Mouse (Mus musculus) retina, embryonic 14.5 days (tissue): Measurements from ENCODE around the gene Zfyve21.

Source experiments
- DNase-seq: peaks from one replicate; pipeline ENCODE4 v3.0.0-alpha.2; 2015; ENCODE audit warnings: low spot score

The Zfyve21 gene

DNA sequence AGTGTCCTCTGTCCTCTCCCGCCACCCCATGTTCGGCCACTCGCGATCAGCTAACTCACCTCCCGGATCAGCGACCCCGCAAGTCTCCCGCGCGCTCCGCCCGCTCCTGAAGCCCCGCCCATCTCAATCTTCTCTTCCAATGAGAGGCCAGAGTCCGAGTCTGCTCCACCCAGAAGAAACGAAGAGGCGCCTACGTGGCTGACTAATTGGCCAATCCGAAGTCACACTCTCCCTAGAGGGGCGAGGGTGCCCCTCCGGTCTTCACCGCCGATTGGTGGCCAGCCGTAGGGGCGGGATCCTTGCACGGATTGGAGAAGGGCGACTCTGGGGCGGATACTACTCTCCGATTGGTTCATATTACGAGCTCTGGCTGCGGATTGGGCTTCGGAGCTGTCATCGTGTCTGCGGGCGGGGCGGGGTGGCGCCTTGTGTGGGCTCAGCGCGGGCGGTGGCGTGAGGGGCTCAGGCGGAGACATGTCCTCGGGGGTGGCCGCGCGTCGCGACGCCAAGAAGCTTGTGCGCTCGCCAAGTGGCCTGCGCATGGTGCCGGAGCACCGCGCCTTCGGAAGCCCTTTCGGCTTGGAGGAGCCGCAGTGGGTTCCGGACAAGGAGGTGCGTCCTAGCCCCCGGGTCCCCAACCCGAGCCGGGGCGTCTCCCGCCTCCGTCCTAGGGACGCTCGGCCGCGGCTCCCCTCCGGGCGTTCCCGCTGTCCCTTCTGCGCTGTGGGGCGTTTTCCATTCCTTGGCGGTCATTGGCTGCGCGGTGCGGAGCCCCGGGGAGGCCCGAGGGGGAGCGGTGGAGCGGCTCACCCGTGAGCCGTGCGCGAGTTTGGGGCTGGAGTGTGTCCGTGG is at the start of gene Zfyve21, which contains the start of gene Xrcc3:
TSS of gene Zfyve21 (plus strand) at position 405 of the 852 bp plus-strand sequence.
TSS of gene Xrcc3 (minus strand) at position 108 of the 852 bp plus-strand sequence.
- DNase-seq = peak; percentile 99

DNA sequence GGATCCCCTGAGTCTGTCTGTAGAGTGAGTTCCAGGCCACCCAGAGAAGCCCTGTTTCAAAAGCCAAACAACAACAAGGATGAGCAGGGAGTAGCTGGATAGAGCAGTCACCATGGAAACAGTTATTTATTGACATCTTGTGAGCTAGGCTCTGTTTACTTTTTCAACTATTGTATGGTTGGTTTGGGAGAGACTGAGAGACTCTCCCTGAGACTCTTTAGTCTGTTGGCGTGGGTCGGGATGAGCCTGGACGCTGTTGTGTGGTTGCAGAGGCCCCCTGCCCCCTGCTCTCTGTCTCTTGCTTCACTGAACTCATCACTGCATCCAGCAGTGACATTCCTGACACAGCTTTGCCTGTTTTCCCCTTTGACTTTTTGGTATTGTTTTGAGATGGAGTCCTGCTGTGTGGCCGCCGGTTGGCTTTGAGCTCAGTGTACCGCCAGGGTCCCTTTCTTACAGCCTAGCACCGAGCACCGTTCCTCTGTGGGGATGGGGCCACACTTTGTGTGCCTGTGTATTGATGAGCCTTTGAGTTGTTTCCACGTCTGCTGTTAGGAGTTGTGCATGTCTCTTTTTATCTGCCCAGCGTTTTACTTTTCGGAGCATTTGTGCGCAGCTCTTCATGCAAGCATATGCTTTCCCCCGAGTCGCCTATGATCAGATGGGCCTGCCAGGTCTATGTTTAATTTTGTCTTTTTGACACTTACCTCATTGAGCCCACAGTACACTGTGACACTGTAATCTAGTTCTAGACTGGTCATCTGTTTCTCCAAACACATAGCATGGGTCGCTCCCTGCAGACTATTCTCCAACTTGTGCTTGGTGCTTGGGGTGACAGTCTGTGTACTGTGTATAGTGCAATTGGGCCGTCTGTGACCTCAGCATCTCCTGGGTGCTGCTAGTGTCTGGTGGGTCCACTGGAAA is 47.4 kb upstream of the Zfyve21 start:
- DNase-seq = peak; percentile 81

DNA sequence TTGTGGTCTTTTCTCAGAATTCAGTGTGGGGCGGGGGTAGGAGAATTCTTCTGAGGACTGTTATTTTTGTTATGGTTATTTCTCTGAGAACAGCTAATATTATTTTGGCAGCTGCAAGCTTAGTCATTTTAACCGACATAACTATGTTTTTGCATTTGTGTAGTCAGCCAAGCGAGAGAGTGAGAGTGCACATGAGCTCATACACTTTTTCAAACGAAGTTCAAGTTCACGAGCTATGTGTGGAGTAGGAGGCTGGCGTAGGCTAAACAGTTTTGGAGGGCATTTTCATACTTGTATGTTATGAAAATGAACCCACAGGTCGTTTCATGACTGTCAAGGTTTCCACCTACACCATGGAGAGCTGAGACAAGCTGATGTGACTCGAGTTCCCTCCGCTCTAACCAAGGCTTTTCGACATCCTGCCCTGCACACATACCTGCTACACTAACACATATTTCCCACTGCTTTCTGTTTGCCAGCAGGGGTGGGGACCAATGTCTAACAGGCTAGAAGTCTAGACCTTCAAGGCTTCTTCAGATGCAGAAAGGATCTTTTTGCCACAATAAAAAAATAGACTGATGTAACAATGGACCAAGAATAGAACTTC is 45.5 kb upstream of the Zfyve21 start:
- DNase-seq = no peak

DNA sequence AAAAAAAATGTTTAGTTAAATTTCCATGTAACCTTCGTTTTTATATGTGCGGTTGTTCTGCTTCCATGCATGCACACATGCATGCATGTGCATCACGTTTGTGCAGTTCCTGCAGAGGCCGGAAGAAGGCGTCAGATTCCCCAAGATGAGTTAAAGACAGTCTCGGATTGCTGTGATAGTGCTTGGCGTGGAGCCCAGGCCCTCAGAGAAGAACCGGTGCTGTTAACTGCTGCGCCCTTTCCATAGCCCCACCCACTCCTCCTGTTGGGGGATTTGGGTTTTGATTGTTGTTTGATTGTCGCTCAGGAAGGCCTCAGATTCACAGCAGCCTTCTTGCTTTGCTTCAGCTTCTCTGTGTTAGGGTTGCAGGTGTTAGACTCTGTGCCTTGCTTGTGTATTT is 44.7 kb upstream of the Zfyve21 start:
- DNase-seq = peak; percentile 54

DNA sequence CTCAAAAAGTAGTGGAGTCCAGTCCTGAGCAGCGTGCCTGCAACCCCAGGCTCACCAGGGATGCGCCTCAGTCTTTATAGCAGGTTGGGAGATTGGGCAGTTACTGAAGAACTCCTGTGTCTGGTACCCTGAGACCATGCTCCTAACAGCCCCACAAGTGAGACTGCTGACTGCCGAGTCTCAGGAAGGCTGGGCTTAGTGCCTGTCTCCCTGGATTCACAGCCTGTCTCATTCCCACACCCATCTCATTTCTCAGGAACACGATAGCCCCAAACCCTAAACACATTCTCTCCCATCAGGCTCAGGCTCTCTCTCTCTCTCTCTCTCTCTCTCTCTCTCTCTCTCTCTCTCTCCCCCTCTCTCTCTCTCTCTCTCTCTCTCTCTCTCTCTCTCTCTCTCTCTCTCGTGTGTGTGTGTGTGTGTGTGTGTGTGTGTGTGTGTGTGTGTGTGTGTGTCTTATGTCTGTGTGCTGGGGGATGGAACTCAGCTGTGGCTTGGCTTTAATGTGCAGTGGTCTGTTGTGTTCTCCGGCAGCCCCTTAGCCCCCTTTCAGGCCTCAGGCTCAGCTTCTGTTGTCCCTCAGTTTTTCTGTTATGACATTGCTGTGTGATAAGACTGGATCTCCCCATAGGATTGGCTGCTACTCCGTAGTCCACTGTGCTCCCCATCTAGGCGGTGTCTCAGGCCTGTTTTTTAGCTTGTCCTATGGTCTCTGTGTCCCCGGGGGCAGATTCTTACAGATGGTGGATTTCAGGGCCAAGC is 44.0 kb upstream of the Zfyve21 start:
- no peak for DNase-seq

DNA sequence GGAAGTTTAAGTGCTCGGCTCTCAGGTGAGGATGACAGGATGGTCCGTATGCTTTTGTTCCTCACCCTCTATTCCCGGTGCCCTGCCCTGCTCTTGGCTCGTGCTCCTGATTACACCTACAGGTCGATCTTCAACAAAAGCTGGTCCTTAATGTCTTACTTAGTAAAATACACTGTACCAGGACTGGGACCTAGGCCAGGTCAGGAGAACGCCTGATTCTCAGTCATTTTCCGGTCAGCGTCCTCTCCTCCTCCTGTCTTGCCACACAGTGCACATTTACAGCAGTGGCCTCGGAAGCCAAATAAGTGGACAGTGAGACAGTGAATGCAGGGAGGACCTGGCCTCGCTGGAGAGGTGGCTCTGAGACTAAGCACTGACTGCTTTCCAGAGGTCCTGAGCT is 43.3 kb upstream of the Zfyve21 start:
- DNase-seq = no peak

DNA sequence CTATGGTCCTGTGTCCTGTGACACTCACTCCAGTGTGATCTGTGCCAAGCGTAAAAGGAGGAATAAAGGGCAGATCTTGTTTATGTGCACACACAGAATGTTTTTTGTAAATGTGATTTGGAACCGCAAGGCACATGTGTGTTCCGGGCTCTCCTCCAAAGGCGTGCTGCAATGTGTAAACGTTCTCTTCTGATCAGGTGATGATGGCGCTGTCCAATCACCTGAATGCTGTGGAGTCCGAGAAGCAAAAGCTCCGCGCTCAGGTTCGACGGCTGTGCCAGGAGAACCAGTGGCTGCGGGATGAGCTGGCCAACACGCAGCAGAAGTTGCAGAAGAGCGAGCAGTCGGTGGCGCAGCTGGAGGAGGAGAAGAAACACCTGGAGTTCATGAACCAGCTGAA is 39.8 kb upstream of the Zfyve21 start:
- no peak for DNase-seq

DNA sequence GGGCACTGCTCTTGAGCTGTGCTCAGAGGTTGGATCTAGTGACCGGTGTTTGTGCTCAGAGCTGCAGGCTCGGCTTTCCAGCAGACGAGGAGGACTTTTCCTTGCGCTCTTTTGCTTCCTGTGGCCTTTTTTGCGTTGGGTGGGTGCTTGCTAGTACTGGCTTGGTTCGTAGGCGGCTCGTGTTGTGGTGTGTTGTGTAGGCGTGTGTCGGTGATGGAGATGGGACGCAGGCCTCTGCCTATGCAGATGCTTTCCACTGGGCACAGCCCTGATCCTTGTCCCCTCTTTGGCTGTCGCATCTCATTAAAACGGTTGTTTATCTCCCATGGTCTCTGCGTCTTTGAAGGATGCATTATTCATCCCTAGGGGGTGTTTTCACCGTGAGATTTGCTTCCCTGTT is 39.1 kb upstream of the Zfyve21 start:
- DNase-seq = no peak

DNA sequence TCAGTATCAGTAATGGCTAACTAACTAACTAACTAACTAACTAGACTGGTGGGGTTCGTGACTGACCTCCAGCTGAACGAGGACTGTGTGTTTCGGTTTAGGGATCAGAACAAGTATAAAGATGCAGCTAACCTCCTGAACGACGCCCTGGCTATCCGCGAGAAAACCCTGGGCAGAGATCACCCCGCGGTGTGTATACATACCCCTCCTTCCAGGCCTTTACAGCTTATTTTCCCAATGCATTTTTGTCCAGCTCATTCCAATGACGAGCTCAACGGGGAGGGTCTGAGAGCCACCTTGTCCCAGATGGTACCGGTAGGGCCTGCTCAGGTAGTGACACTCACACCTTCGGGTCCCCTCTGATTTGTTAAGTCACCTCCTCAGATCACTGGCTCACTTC is 36.1 kb upstream of the Zfyve21 start:
- no peak for DNase-seq

DNA sequence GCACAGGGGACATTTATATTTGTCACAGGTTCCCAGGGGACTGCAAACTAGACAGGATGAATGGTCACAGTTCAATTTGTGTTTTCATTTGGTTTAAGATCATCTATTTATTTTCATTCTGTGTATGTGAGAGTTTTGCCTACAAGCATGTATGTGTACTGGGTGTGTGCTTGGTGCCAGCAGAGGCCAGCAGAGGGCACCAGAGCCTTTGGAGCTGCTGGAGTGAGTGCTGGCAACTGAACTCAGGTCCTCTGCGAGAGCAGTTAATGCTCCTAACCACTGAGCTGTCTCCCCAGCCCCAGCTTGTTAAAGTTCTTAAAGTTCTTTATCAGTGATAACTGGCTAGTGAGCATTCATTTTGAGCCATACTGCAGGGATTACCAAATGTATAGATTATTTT is 34.4 kb upstream of the Zfyve21 start:
- no peak for DNase-seq

DNA sequence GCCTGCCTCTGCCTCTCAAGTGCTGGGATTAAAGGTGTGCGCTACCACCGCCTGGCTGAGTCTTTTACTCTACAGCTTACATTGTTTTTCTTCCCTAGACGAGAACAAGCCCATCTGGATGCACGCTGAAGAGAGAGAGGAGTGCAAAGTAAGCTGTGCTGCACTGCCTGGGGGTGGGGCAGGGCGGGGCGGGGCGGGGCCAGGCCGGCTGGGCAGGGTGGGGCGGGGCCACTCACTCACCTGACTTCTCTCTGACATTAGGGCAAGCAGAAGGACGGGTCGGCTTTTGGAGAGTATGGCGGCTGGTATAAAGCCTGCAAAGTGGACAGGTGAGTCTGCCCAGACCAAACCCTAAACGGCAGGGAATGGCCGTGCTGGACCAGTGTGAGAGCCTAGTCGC is 28.8 kb upstream of the Zfyve21 start:
- DNase-seq = no peak

DNA sequence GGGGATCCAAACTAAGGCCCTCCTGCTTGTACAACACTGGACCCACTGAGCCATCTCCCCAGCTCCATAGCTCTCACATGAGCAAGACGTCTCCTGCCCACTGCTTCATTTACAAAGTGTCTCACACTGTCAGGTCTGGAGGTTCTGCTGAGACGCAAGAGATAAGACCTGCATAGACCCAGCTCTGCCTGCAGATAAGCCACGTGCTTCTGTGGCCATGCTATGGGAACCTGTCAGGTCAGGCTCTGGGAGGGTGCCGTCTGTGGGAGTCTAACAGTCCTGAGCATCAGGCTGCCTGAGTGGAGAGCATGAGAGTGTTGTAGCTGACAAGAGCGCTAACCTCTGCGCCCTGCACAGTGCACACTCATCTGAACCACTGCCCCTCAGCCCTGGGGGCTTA is 27.0 kb upstream of the Zfyve21 start:
- no peak for DNase-seq

DNA sequence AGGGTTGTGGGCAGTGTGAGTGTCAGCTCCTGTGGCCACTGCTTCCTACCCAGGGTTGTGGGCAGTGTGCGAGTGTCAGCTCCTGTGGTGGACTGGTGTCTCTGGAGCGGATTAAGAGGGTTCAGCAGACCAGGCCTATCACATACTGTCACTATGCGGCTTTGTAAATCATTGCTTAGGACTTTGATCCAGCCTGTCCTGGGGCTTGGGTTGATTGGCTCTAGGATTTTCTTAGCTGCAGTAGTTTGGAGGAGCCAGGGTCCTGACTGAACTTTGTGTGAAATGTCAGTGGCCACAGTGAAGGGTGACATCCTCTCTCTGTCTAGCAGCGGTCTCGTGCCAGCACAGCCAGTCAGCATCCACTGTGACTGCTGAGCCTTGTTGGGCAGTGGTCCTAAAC is 23.9 kb upstream of the Zfyve21 start:
- no peak for DNase-seq

DNA sequence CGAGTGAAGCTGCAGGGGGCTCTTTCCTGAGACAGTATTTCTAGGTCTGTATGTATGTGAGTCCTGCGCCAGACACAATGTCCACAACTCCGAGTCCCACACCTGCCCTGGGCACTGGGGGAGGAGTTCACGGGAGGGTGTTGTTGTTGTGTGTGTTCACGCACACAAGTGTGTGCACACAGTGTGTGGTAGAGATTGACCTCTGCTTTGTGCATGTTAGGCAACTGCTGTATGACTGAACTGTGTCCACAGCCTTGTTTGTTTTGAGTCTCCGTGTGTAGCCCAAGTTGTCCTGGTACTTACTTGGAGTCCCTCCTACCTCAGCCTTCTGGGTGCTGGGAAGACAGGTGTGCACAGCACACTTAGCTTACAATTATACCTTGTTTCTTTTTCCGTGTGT is 23.3 kb upstream of the Zfyve21 start:
- no peak for DNase-seq

DNA sequence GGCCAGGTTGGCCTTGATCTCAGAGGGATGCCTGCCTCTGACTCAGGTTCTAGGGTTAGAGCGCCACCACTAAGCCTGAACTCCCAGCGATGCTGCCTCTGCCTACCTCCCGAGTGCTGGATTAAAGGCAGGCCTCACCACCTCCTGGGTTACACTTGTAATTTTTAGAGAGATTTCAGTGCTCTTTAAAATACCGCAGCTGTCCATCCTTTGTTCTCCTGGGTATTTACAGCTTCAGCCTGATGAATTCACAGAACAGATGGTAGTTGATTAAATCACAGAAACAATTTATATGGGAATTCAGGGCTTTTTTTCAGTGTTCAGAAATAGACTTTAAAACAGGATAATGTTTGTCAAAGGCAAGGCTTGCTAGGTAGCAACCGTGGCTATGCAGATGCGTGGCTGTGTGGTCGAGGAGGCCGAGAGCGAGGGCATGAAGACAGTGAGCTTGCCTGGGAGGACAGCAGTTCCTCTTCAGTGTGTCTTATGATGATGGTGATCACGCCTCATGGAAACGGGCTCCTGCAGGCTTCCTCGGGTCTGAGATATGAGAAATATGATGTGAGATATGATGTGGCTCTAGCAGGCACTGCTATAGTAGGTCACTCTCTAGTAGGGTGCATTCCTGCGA is 22.4 kb upstream of the Zfyve21 start:
- no peak for DNase-seq

DNA sequence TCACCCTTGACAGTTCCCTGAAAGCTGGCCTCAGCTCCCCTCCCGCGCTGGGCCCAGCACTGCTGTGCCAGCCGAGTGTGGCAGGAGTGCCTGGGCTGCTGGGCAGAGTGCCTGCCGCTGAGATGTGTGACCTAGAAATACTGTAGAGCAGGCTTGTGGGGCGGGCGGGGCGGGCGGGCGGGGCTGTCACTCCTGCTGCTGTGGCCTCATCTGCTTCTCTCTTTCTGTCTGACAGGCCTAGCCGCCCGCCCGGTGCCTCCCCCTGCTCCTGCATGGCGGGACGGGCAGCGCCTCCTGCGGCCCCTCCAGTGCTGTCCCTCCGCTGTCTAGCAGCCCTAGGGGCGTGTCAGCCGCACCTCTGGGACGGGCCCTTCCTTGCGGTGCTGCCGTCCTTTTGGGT is 19.9 kb upstream of the Zfyve21 start:
- DNase-seq = no peak

DNA sequence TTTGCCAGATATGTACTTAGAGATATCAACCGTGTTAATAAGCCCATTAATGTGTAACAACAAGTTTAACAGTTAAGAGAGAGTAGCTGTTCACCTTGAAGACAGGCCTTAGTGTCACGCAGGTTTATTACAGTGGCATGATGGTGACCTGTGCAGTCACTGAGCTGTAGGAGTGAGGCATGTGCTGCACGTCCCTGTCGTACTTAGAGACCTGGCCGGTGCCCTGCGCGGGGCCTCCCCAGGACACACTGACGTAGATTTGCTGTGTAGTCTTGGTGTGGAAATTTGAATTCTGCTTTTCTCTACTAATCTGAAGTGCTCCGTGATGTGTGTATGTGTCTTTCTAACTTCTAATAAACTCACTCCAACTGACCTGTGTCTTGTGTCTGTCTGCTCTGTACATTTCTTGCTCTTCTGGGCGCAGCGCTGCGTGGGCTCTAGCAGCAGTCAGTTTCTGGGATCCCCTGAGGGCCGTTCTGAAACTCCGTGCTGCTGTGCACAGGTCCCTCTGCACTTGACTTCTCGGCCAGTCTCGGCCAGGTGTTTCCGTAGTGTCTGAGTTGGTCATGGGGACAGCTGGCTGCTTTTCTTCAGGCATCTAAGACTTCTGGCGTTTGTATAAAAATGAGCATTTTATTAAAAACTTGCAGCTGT is 19.3 kb upstream of the Zfyve21 start:
- DNase-seq = no peak

DNA sequence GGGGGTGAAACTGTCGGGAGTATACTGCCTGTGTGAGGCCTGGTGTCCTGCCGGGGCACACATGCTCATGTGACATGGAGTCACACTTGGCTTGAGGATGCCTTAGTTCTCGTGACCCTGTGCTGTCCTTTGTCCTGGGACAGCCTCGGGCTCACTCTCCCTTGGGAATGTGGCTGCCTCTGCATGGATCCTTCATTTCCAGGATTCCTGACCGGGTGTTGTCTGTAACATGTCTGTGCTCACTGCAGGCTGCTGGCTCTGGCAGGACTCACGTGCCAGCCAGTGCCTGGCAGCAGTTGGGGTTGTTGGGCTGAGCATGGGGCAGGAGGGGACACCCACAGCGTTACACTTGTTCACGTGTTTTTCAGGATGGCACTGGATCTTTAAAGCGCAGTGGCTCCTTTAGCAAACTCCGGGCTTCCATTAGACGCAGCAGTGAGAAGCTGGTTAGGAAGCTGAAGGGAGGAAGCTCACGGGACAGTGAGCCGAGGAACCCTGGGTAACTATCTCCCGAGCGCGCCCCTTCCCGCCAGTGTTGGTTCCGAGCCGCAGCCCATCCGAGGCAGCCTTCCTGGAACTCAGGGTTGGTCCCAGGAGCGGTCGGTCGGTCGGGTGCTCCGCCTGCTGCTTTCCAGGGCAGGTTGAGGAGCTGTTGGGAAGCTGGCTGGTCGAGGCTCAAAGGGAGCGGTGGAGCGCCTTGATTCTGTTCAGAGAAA is 18.6 kb upstream of the Zfyve21 start:
- no peak for DNase-seq

DNA sequence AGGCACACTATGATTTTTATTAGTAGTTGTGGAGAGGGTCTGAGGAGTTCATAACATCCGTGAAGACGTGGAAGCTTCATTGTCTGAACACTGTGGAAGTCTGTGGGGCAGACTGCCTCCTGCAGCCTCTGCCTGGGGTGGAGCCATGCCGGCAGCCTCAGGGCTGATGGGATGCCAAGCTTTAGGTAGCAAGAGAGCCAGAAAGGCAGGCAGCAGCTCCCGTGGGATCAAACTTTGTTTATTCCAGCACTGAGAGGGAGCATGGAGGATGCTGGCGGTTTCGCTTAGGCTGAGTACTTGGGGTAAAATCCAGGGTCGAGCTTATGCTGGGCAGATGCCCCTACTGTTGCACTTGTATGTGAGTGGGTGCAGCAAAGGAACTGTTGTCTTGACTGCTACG is 16.7 kb upstream of the Zfyve21 start:
- no peak for DNase-seq

DNA sequence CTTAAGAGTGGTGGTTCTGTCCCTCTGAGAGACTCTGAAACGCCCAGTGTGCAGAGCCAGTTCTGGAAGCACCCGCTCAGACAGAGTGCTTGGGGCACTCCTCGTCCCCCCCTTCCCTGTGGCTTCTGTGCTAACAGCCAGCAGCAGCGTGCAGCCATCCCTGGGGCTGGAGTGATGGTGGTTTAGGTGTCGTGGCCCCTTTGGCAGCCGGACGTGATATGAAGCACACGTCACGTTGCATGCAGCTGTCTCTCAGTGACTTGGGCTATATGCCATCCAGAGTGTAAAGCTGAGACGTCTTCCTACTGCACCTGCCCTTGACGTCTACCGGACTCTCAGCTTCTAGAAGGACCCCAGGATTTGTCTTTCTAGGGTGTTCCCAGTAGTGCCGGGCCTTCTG is 15.5 kb upstream of the Zfyve21 start:
- DNase-seq = no peak
